Mouse (Mus musculus) midbrain, embryonic 12.5 days (tissue): ENCODE results near the gene Ube2g2. TPM values are rescaled to one million over a fixed set of nuclear protein-coding genes. Genes with fewer than 3 reads are reported as not detected.

ENCODE experiments used
- ATAC-seq: fragments of 200-750 bp; cut with Nextera tagmentation; 2 replicates; pipeline ENCODE4 v1.8.0; 2017; ENCODE audit warnings: low read depth, moderate TSS enrichment, moderate library complexity; ENCODE audit not compliant: low FRiP score
- H3K27ac ChIP-seq: fragments of 300-500 bp; sonication (generic); replicated peaks from 2 replicates; pipeline ENCODE4 v1.5.1; 2016; ENCODE audit warnings: mild to moderate bottlenecking
- H3K27me3 ChIP-seq: fragments of 300-500 bp; sonication (generic); 2 replicates; pipeline ENCODE4 v1.6.1; 2016; ENCODE audit warnings: mild to moderate bottlenecking
- H3K36me3 ChIP-seq: fragments of 300-500 bp; sonication (generic); 2 replicates; pipeline ENCODE4 v1.6.1; 2016
- H3K4me1 ChIP-seq: fragments of 300-500 bp; sonication (generic); 2 replicates; pipeline ENCODE4 v1.6.1; 2016
- H3K4me2 ChIP-seq: fragments of 300-500 bp; sonication (generic); replicated peaks from 2 replicates; pipeline ENCODE4 v1.6.1; 2016; ENCODE audit warnings: mild to moderate bottlenecking, moderate library complexity
- H3K4me3 ChIP-seq: fragments of 300-500 bp; sonication (generic); 2 replicates; pipeline ENCODE4 v1.5.1; 2016; ENCODE audit warnings: mild to moderate bottlenecking
- H3K9ac ChIP-seq: fragments of 300-500 bp; sonication (generic); replicated peaks from 2 replicates; pipeline ENCODE4 v1.6.1; 2016; ENCODE audit warnings: mild to moderate bottlenecking, moderate library complexity
- H3K9me3 ChIP-seq: fragments of 300-500 bp; sonication (generic); 2 replicates; pipeline ENCODE4 v1.6.1; 2016; ENCODE audit warnings: mild to moderate bottlenecking
- WGBS: fragments of 180-500 bp; shearing (Covaris S2); methylation state at CpG from one replicate; pipeline ENCODE4 v1.1.7; 2016; 5-methylcytosine and 5-hydroxymethylcytosine counted together
- polyA plus RNA-seq: library from polyadenylated mRNA; unstranded; fragments of >200 nt; fragmentation: Nextera tagmentation; extraction: Ambion mirVana; gene quantifications from 2 replicates; pipeline ENCODE4 v1.2.1, GENCODE M21; 2016

Ube2g2 gene
- polyA plus RNA-seq, 1 experiment from 2014 or later: 84.2 TPM

DNA sequence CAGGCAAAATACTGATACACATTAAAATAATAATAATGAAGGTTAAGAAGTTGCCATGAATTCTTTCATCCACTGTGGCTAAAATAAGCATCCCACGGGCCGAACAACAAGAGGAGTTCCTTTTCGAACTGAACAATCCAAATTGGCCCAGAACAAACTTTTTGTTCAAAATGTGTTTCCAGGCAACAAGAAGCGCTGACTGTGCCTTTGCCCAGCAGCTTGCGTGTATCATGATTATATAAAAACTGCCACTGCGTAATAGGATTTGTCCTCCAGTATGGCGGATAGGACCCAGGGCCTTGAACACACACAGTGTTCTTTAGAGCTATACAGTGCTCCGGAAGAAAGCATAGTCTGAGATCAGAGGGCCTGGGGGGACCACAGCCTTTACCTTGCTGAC is 13.5 kb upstream of the Ube2g2 start:
- H3K36me3 ChIP-seq: peaks cover 44% of the 10 kb centered on the region
- no peak overlapping the region for H3K4me2 ChIP-seq
- WGBS: 87% methylated on average over 8 of the region's 8 CpGs
- H3K4me3 ChIP-seq: no peak overlapping the region
- H3K4me1 ChIP-seq: peaks cover 22% of the 10 kb centered on the region
- no peaks in the 10 kb centered on the region for H3K27me3 ChIP-seq
- H3K27ac ChIP-seq: no peak overlapping the region
- H3K9me3 ChIP-seq: peaks cover 4% of the 10 kb centered on the region; the same call in 1 of the 2 replicates
- no peak overlapping the region for H3K9ac ChIP-seq
- ATAC-seq: no peak

DNA sequence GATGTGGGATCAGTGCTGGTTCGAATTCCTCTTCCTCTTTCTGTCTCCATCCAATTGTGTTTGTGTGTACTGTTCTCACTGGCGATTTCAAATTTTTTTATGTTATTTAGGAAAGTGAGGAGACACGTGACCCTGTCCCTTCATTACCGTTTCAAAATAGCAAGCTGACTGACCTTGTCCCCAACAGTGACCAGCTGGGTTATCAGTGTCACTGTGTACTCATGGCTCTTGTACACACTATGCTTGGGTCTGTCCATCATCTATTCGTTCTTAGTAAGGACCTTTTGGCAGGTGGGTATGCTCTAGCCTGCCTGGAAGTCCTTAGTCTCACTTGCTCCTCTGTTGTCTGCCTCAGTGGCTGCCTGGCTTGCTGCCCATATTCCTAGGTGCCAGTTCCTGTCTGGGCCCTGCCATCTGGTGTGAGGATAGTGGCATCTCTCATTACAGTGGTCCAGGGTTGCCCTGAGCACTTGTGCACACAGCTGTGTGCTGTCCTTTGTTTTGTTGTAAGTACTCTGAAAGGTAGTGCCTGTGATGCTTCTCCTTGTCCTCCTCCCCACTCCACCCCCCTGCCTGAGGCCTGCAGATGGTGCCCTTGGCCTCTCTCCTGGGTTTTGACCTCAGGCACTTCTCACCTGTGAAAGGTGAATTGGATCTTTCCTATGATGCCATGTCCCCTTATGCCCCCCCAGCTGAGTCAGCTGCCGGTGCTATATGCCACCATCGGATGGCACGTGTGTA is 11.7 kb upstream of the Ube2g2 start:
- ATAC-seq: no peak
- 92% methylated on average over 8 of the region's 8 CpGs for WGBS
- Histone ChIP-seq H3K9ac (no peak overlapping the region), H3K4me3 (no peak overlapping the region), H3K36me3 (peaks cover 62% of the 10 kb centered on the region), H3K4me2 (no peak overlapping the region), H3K4me1 (peaks cover 21% of the 10 kb centered on the region), H3K27ac (no peak overlapping the region), H3K27me3 (no peaks in the 10 kb centered on the region), H3K9me3 (no peaks in the 10 kb centered on the region)

DNA sequence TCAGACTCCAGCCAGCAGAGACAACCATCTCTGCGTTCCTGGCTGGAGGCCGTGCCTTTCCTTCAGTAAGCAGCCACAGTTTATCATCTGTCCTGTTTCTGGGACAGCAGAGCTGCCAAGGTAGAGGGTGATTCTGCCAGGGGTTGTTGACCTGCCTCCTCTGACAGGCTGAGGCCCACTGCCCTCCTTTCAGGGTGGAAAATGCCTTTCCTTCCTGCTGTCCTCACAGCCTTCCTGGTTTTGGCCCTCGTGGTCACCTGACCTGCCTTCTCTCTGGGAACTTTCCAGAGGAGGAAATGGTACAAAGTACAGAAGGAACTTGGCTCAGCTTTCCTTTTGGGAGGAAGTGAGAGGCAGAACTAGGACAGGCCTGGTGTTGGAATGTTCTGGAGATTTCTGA is 8.7 kb upstream of the Ube2g2 start:
- Histone ChIP-seq H3K4me3 (no peak overlapping the region), H3K27ac (no peak overlapping the region), H3K4me2 (no peak overlapping the region), H3K4me1 (0 out of 2 replicates have a peak, but pooled peaks cover 3% of the 10 kb centered on the region), H3K9ac (no peak overlapping the region), H3K36me3 (peaks cover 88% of the 10 kb centered on the region), H3K9me3 (no peaks in the 10 kb centered on the region), H3K27me3 (no peaks in the 10 kb centered on the region)
- no peak for ATAC-seq
- WGBS: 95% methylated on average over 3 of the region's 3 CpGs

DNA sequence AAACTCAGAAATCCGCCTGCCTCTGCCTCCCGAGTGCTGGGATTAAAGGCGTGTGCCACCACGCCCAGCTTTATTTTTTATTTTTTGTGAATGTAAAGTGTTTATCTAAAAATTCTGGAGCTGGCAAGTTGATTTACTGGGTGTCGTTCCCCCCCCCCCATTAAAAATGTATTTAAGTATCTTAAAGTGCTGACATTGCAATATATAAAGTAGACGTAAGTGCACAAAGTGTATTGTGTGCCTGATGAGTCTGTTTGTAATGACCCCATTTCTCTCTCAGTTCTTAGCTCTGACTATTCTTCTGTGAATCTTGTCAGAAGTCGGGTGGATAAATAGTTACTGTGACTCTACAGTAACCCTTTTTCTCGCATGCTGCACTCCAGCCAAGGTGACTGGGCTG is 6.4 kb upstream of the Ube2g2 start:
- Histone ChIP-seq H3K9me3 (no peaks in the 10 kb centered on the region), H3K36me3 (peaks cover 84% of the 10 kb centered on the region), H3K27ac (no peak overlapping the region), H3K4me3 (no peak overlapping the region), H3K4me2 (no peak overlapping the region), H3K4me1 (no peaks in the 10 kb centered on the region), H3K9ac (no peak overlapping the region), H3K27me3 (no peaks in the 10 kb centered on the region)
- no peak for ATAC-seq
- WGBS: 97% methylated on average over 8 of the region's 8 CpGs

DNA sequence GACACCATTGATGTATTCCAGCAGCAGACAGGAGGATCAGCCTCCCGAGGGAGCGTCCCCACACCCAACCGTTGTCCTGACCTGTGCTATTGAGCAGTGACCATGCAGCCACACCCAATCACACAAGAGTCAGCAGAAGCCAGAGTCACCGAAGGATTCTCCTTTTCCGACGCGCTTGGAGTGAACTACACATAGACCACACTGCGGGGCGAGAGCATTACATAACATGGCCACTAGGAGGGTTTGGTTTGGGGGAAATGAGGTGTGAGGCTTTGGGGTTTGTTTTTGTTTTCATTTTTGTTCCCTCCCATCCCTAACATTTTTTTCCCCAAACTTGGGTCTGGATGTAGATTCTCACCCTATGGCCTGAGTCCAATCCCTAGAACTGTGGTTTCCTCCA is 5.9 kb upstream of the Ube2g2 start:
- no peak overlapping the region for H3K4me3 ChIP-seq
- no peaks in the 10 kb centered on the region for H3K9me3 ChIP-seq
- no peak for ATAC-seq
- peaks cover 79% of the 10 kb centered on the region for H3K36me3 ChIP-seq
- H3K9ac ChIP-seq: no peak overlapping the region
- no peak overlapping the region for H3K27ac ChIP-seq
- WGBS: 97% methylated on average over 9 of the region's 9 CpGs
- no peaks in the 10 kb centered on the region for H3K27me3 ChIP-seq
- no peaks in the 10 kb centered on the region for H3K4me1 ChIP-seq
- no peak overlapping the region for H3K4me2 ChIP-seq

DNA sequence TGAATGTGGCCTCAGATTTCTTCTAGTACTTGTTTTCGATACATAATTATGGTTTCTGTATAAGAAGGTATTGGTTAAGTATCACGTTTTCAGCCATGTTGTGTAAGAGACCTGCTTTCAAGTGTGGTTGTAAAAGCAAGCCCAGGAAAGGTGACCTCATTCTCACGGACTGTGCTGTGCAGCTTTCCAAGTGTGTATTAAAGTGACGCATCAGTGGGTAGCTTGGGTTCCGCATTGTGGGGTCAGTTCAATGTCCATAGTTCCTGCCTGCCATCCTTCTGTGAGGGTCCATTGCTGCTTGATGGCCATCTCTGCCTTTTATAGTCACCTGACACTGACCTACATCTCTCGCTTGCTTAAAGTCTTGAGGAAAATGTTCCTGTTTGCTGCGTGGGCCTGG is 5.1 kb upstream of the Ube2g2 start:
- no peaks in the 10 kb centered on the region for H3K9me3 ChIP-seq
- 97% methylated on average over 7 of the region's 7 CpGs for WGBS
- H3K4me2 ChIP-seq: no peak overlapping the region
- H3K9ac ChIP-seq: no peak overlapping the region
- H3K4me3 ChIP-seq: no peak overlapping the region
- H3K27me3 ChIP-seq: no peaks in the 10 kb centered on the region
- ATAC-seq: no peak
- H3K4me1 ChIP-seq: 0 out of 2 replicates have a peak, but pooled peaks cover 4% of the 10 kb centered on the region
- H3K36me3 ChIP-seq: peaks cover 72% of the 10 kb centered on the region
- no peak overlapping the region for H3K27ac ChIP-seq

DNA sequence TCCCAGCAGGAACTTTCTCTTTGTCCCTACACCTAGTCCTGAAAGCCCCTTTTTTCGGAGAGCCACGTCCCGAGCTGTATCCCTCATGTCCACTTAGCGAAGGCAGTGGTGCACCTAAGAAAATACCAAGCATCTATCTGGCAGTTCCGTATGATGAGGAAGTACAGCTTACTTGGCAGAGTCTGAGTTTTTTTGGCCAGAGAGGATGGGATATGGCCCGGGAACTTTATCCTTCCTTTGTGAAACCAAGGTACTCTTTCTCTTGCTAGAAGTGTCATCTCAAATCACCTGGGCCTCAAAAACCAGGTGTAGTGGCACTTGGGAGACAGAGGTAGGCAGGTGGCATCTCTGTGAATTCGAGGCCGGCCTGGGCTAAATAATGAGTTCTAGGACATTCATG is 529 bp upstream of the Ube2g2 start:
- Histone ChIP-seq H3K9me3 (no peaks in the 10 kb centered on the region), H3K27ac (peak overlapping the region; percentile 84), H3K36me3 (peaks cover 27% of the 10 kb centered on the region), H3K4me3 (peak overlapping the region; percentile 99), H3K27me3 (no peaks in the 10 kb centered on the region), H3K9ac (peak overlapping the region; percentile 98), H3K4me1 (peaks cover 26% of the 10 kb centered on the region), H3K4me2 (peak overlapping the region; percentile 79)
- WGBS: 78% methylated on average over 8 of the region's 8 CpGs
- ATAC-seq: no peak

DNA sequence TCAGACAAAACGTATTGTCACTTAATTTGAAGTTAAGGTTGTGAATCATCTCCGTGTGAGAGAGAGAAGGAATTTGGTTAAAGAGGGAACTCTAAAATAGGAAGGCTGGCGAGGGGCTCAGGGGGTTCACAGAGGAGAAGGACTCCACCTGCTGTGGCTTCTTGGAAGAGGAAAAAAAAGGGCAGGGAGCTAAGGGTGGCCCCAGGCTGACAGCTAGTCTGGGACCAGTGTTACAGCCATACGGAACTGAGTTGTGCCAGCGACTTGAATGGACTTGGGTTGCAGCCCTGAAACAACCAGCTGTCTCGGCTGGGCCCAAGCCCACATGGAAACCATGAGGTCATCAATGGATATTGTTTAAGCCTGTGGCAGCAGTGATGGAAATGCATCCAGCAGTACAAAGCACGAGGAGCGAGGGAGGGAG is 1.0 kb downstream of the Ube2g2 start:
- peaks cover 11% of the 10 kb centered on the region for H3K36me3 ChIP-seq
- 11% methylated on average over 8 of the region's 8 CpGs for WGBS

DNA sequence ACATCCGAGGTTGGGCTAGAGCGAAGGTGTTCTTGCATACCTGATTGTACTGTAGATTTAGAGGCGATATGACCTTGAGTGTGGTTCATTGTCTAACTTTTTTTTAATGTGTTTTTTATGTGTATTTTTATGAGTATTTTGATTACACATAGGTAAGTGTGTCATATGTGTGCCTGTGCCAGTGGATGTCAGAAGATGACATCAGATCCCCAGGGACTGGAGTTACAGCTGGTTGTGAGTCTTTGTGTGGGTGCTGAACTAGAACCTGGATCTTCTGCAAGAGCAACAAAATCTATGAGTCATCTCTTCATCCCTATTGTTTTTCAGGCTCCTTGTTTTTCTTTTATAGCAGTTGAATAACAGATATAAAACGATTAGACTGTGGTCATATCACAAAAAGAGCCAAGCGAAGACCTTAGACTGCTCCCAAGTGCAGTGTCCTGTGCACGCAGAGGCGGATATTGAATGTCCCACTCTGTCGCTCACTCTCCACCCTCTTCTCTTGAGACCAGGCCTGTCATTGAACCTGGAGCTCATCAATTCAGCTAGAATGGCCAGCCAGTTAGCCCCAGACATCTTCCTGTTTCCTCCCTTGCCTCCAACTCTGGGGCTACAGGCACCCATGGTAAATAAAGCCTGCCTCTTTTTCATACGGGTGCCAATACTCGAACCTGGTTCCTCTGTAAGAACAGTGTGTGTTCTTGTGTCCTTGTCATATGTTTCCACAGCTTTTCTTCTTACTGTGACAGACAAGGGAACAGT is 1.7 kb downstream of the Ube2g2 start:
- 0 out of 2 replicates have a peak overlapping the region, but pooled peaks have one; percentile 98 for H3K9ac ChIP-seq
- H3K36me3 ChIP-seq: 0 out of 2 replicates have a peak, but pooled peaks cover 5% of the 10 kb centered on the region
- no peak for ATAC-seq
- H3K4me2 ChIP-seq: peak overlapping the region; percentile 79
- no peak overlapping the region for H3K4me3 ChIP-seq
- no peaks in the 10 kb centered on the region for H3K27me3 ChIP-seq
- H3K9me3 ChIP-seq: no peaks in the 10 kb centered on the region
- H3K4me1 ChIP-seq: peaks cover 27% of the 10 kb centered on the region
- 92% methylated on average over 10 of the region's 10 CpGs for whole genome bisulfite sequencing
- no peak overlapping the region for H3K27ac ChIP-seq

More for the DNA sequence above, 1.0 kb downstream of the Ube2g2 start:
- Histone ChIP-seq H3K4me3 (peak overlapping the region; percentile 99), H3K27me3 (no peaks in the 10 kb centered on the region), H3K4me2 (peak overlapping the region; percentile 79), H3K9ac (peak overlapping the region; percentile 98), H3K9me3 (no peaks in the 10 kb centered on the region), H3K4me1 (peaks cover 26% of the 10 kb centered on the region), H3K27ac (peak overlapping the region; percentile 84; the same call in 1 of the 2 replicates)
- no peak for ATAC-seq

DNA sequence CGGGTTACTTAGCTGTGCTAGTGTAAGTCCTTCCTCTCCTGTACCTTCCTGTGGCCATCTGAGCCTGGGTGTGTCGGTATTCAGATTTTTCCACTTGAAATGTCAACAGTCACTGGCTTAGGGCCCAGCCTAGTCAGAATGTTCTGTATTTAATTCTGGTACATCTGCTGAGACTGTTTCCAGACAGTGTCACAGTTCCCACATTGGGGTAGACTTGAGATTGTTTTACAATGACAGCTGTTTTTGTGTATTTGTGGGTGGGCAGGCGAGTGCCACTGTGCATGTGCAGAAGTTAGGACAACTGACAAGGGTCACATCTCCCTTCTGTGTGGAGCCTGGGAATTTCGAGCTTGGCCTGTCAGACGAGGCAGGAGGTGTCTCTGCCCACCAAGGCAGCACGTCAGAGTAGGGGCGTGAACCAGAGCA is 2.5 kb downstream of the Ube2g2 start:
- 84% methylated on average over 7 of the region's 7 CpGs for WGBS
- H3K4me2 ChIP-seq: no peak overlapping the region
- peaks cover 28% of the 10 kb centered on the region for H3K4me1 ChIP-seq

DNA sequence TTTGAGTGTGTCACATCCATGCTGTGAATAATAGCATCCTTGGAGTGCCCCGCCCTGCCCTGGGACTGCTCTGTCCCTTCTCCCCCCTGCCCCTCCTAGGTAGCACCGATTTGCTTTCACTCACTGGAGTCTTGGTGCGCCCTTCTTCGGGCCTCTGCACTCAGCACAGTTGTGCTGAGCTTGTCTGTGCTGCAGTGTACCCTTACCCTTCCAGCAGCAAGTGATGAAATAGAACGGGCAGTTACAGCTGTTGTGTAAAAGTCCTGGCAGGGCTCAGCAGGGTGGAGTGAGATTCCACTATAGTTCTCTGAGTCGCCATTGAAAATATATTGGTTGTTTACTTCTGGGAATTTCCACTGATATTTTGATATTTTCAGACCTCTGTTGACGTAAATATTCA is 4.0 kb downstream of the Ube2g2 start:
- no peak for ATAC-seq
- no peaks in the 10 kb centered on the region for H3K27me3 ChIP-seq
- H3K36me3 ChIP-seq: no peaks in the 10 kb centered on the region
- WGBS: 91% methylated on average over 7 of the region's 7 CpGs
- peaks cover 28% of the 10 kb centered on the region for H3K4me1 ChIP-seq
- 0 out of 2 replicates have a peak overlapping the region, but pooled peaks have one; percentile 11 for H3K9ac ChIP-seq
- no peak overlapping the region for H3K4me2 ChIP-seq
- H3K27ac ChIP-seq: no peak overlapping the region
- H3K9me3 ChIP-seq: no peaks in the 10 kb centered on the region
- H3K4me3 ChIP-seq: no peak overlapping the region

More for the DNA sequence above, 2.5 kb downstream of the Ube2g2 start:
- no peak overlapping the region for H3K27ac ChIP-seq
- H3K36me3 ChIP-seq: no peaks in the 10 kb centered on the region
- no peak for ATAC-seq
- H3K27me3 ChIP-seq: no peaks in the 10 kb centered on the region
- H3K9ac ChIP-seq: no peak overlapping the region; the same call in 1 of the 2 replicates
- H3K9me3 ChIP-seq: no peaks in the 10 kb centered on the region
- no peak overlapping the region for H3K4me3 ChIP-seq

DNA sequence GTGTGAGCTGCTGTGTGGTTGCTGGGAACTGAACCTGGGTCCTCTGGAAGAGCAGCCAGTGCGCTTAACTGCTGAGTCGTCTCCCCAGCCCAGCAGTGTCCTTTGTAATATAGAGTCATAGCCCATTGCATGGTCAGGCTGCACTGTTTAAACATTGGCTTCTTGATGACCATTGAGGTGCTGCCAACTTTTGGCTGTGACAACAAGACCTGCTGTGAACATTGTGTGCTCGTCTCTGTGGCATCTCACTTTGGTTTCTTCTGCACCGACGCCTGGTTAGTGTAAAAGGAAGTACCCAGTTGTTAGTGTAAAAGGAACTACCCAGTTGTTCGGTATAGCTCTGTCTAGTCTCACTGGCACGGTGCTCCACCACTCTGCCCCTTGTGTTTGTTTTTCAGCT is 4.5 kb downstream of the Ube2g2 start:
- no peaks in the 10 kb centered on the region for H3K27me3 ChIP-seq
- H3K9me3 ChIP-seq: no peaks in the 10 kb centered on the region
- H3K27ac ChIP-seq: no peak overlapping the region
- H3K4me1 ChIP-seq: peaks cover 27% of the 10 kb centered on the region
- WGBS: 83% methylated on average over 7 of the region's 7 CpGs
- H3K9ac ChIP-seq: no peak overlapping the region
- ATAC-seq: no peak
- H3K4me3 ChIP-seq: no peak overlapping the region
- H3K36me3 ChIP-seq: peaks cover 5% of the 10 kb centered on the region; the same call in 1 of the 2 replicates
- H3K4me2 ChIP-seq: no peak overlapping the region
